Mouse (Mus musculus) C2C12 (cell line): Measurements from ENCODE around the gene Stk11ip.

ENCODE experiments used
- CEBPB ChIP-seq: IDR thresholded peaks from one replicate; pipeline ENCODE4 v1.6.1; 2011; ENCODE audit warnings: low read depth, mild to moderate bottlenecking, control low read depth, moderate library complexity
- CTCF ChIP-seq: IDR thresholded peaks from one replicate; pipeline ENCODE4 v1.5.1; 2011; ENCODE audit not compliant: control insufficient read depth, insufficient read depth, insufficient read length
- FOSL1 ChIP-seq: IDR thresholded peaks from one replicate; pipeline ENCODE4 v1.8.0; 2011; ENCODE audit warnings: mild to moderate bottlenecking, low read length; ENCODE audit not compliant: poor library complexity, insufficient read depth, severe bottlenecking
- MAX ChIP-seq: IDR thresholded peaks from one replicate; pipeline ENCODE4 v1.6.1; 2011; ENCODE audit warnings: mild to moderate bottlenecking, control low read depth
- USF1 ChIP-seq: IDR thresholded peaks from one replicate; pipeline ENCODE4 v1.6.1; 2011; ENCODE audit warnings: low read depth, mild to moderate bottlenecking, control low read depth, moderate library complexity

DNA sequence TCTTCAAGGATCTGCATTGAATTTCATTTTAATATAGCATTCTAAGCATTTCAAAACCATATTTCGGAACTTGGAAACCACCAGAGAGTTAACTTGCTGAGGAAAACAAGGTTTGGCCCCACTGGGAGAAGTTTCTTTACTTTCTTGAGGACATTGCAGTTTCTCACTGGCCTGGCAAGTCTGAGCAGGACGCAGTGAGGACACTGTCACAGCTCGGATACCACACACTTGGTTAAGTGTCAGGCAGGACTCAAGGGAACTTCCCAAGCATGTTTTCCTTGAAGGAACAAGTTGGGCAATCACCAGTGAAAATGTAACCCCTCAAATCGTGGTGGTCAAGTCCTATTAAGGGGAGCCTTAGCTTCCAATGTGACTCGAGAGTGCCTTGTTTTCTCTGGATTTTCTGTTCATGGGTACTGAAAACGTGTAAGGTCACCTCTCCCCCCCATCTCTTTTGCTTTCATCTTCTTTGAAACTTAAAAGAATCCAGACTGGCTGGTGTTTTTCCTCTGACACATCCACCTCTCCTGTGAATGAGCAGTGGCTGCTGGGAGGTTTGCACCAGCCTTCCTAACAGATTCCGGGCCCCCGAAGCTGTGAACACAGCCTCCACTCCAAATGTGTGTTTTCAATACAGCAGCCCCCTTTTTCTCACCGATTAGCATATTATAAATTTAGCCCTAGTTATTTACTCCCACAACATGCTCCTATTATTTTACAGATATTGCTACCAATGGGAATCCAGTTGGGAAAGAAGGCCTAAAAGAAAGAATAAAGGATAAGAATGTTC is 16.9 kb upstream of the Stk11ip start:
- TF ChIP-seq USF1 (no peak), CTCF (no peak), MAX (no peak), CEBPB (no peak), FOSL1 (no peak)
